Mouse (Mus musculus): ENCODE data around the gene Gm13694. TPM values are rescaled to one million over a fixed set of nuclear protein-coding genes. Genes with fewer than 3 reads are reported as not detected.

Gene Gm13694
- total and polyA plus RNA-seq, 2 experiments from 2014 or later: not detected

DNA sequence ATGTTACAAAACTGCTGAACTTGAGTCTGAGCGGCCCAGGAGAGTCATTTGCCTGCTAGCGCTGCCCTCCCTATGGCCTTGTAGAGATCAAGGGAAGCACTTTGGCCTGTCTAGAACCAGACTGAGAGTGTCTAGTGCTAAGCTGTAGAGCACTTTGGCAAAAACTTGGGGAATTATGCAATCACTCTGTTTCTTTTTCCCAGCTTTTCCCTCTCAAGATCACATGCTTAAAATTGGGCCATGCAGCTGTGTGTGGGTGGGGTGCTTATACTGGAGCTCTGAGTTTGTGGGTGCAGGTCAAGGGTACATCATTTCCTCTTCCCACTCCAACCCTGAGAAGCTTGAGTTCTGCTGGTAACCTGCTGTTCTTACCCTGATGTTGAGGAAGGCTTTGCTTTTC, 44.2 kb downstream of the Gm13694 start:
- Histone ChIP-seq H3K27ac (ENCODE audit: low read depth, low read length) (no peak overlapping the region), H3K4me1 (ENCODE audit: insufficient read depth, low read length) (no peaks in the 10 kb centered on the region), H3K36me3 (ENCODE audit: insufficient read depth, low read length) (no peaks in the 10 kb centered on the region), H3K27me3 (ENCODE audit: insufficient read depth, low read length) (no peaks in the 10 kb centered on the region), H3K4me3 (ENCODE audit: low read depth, low read length) (no peak overlapping the region), H3K4me2 (ENCODE audit: low read depth, low read length, poor library complexity, severe bottlenecking) (no peak overlapping the region), H3K9me3 (ENCODE audit: low read length) (no peaks in the 10 kb centered on the region), H3K9ac (replicated peaks; ENCODE audit: low read length, poor library complexity, severe bottlenecking) (no peak overlapping the region)
- 93% methylated on average over 2 of the region's 2 CpGs for WGBS
- no peak for ATAC-seq (ENCODE audit: low FRiP score)
- no peak for DNase-seq (ENCODE audit: low spot score)
- no peak for TF ChIP-seq CTCF (IDR thresholded peaks at IDR 0.05)

DNA sequence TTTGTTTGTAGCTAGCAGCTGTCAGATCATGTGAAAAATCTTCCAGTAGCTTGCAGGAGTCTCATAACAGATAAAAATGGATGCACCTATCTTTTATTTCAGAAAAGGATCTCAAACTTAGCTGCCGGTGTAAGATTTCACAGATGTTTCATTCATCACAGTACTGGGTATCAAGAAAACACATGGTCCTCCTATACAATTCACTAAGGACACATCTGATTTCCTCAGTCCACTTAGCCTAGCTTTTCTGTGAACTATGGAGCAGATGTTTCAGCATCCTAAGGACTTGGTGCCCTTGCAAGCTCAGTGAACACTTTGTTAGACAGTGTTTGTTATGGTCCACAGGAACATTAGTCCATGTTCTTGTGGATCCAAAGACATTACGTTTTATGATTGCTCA, 44.6 kb downstream of the Gm13694 start:
- no peaks in the 10 kb centered on the region for H3K9me3 ChIP-seq (ENCODE audit: low read length)
- no peaks in the 10 kb centered on the region for H3K4me1 ChIP-seq (ENCODE audit: insufficient read depth, low read length)
- no peak for TF ChIP-seq CTCF (IDR thresholded peaks at IDR 0.05)
- ATAC-seq (ENCODE audit: low FRiP score) (no peak), DNase-seq (ENCODE audit: low spot score) (no peak)
- no peaks in the 10 kb centered on the region for H3K27me3 ChIP-seq (ENCODE audit: insufficient read depth, low read length)
- no peak overlapping the region for H3K27ac ChIP-seq (ENCODE audit: low read depth, low read length)
- H3K36me3 ChIP-seq (ENCODE audit: insufficient read depth, low read length): no peaks in the 10 kb centered on the region
- H3K4me3 ChIP-seq (ENCODE audit: low read depth, low read length): no peak overlapping the region
- H3K4me2 ChIP-seq (ENCODE audit: low read depth, low read length, poor library complexity, severe bottlenecking): no peak overlapping the region
- WGBS: 91% methylated on average over 2 of the region's 2 CpGs
- no peak overlapping the region for H3K9ac ChIP-seq (replicated peaks; ENCODE audit: low read length, poor library complexity, severe bottlenecking)

DNA sequence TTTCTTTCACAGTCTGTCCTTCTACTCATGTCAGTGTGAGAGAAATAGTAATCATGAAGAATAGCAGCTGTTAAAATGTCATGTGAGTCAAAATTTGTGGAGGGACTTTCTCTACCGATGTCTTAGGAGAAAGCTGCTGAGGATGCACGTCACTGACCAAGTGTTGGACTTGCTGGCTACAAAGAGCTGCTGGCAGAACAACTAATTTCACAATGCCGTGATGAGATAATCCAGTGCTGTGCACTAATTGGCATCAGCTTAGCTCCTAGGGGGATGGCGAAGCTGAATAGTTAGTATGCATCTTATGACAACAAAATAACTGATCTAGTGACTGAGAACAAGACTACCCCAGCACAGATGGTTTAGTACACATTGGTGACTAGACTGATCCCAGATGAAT, 46.5 kb downstream of the Gm13694 start:
- ATAC-seq (ENCODE audit: low FRiP score) (no peak), DNase-seq (ENCODE audit: low spot score) (peak; percentile 11)
- Histone ChIP-seq H3K4me1 (ENCODE audit: insufficient read depth, low read length) (no peaks in the 10 kb centered on the region), H3K27me3 (ENCODE audit: insufficient read depth, low read length) (no peaks in the 10 kb centered on the region), H3K9me3 (ENCODE audit: low read length) (no peaks in the 10 kb centered on the region), H3K36me3 (ENCODE audit: insufficient read depth, low read length) (no peaks in the 10 kb centered on the region), H3K27ac (ENCODE audit: low read depth, low read length) (no peak overlapping the region), H3K4me2 (ENCODE audit: low read depth, low read length, poor library complexity, severe bottlenecking) (no peak overlapping the region), H3K4me3 (ENCODE audit: low read depth, low read length) (no peak overlapping the region), H3K9ac (replicated peaks; ENCODE audit: low read length, poor library complexity, severe bottlenecking) (no peak overlapping the region)
- 25% methylated on average over 4 of the region's 4 CpGs for WGBS
- TF ChIP-seq CTCF (IDR thresholded peaks at IDR 0.05): no peak

Other genes starting within 250 kb of the Gm13694 start
- 98.6 and 116 TPM in 2 replicates for gene Fam171b, start 166.3 kb upstream of the Gm13694 start, total RNA-seq (2014; rRNA removed)
- 91.8 and 97.9 TPM in 2 replicates for gene Fam171b, start 166.3 kb upstream of the Gm13694 start, polyA plus RNA-seq (2015; fragmentation: Nextera tagmentation; extraction: Ambion mirVana)
- not detected in 2 replicates for gene Zswim2, start 37.7 kb upstream of the Gm13694 start, total RNA-seq (2014; rRNA removed)
- gene Zswim2, start 37.7 kb upstream of the Gm13694 start, polyA plus RNA-seq (2015; fragmentation: Nextera tagmentation; extraction: Ambion mirVana): 0.12 TPM in 1 of 2 replicates, not detected in the other
- not detected in 2 replicates for gene Gm13698, start 23.2 kb upstream of the Gm13694 start, total RNA-seq (2014; rRNA removed)
- gene Gm13698, start 23.2 kb upstream of the Gm13694 start, polyA plus RNA-seq (2015; fragmentation: Nextera tagmentation; extraction: Ambion mirVana): not detected in 2 replicates
- not detected in 2 replicates for gene Gm13693, start 17.4 kb upstream of the Gm13694 start, total RNA-seq (2014; rRNA removed)
- gene Gm13693, start 17.4 kb upstream of the Gm13694 start, polyA plus RNA-seq (2015; fragmentation: Nextera tagmentation; extraction: Ambion mirVana): not detected in 2 replicates
- not detected in 2 replicates for gene Gm13695, start 11.6 kb upstream of the Gm13694 start, total RNA-seq (2014; rRNA removed)
- gene Gm13695, start 11.6 kb upstream of the Gm13694 start, polyA plus RNA-seq (2015; fragmentation: Nextera tagmentation; extraction: Ambion mirVana): not detected in 2 replicates
- not detected in 2 replicates for gene Gm13696, start 5.8 kb upstream of the Gm13694 start, total RNA-seq (2014; rRNA removed)
- not detected in 2 replicates for gene Gm13696, start 5.8 kb upstream of the Gm13694 start, polyA plus RNA-seq (2015; fragmentation: Nextera tagmentation; extraction: Ambion mirVana)
- not detected in 2 replicates for gene Gm13697, start 5.8 kb downstream of the Gm13694 start, total RNA-seq (2014; rRNA removed)
- not detected in 2 replicates for gene Gm13697, start 5.8 kb downstream of the Gm13694 start, polyA plus RNA-seq (2015; fragmentation: Nextera tagmentation; extraction: Ambion mirVana)
- not detected in 2 replicates for gene Gm13691, start 11.6 kb downstream of the Gm13694 start, total RNA-seq (2014; rRNA removed)
- gene Gm13691, start 11.6 kb downstream of the Gm13694 start, polyA plus RNA-seq (2015; fragmentation: Nextera tagmentation; extraction: Ambion mirVana): not detected in 2 replicates

All from midbrain, postnatal 0 days (tissue).